Mouse (Mus musculus) MEL (cell line): ENCODE results near the gene Hmgb2. TPM values are rescaled to one million over a fixed set of nuclear protein-coding genes. Genes with fewer than 3 reads are reported as not detected.

ENCODE experiments used
- DNase-seq: peaks from one replicate; pipeline ENCODE4 v3.0.0; 2011; ENCODE audit warnings: low read depth, low spot score
- H3K27ac ChIP-seq: 2 replicates; pipeline ENCODE4 v1.5.1; 2012; ENCODE audit warnings: low read depth, mild to moderate bottlenecking, control low read depth, low read length, moderate library complexity; ENCODE audit not compliant: control insufficient read depth
- H3K27me3 ChIP-seq, 2 experiments: fragments of 150-350 bp in 1 of 2; sonication (generic) in 1 of 2; 2 replicates each; pipeline ENCODE4 v1.6.1; 2012; ENCODE audit warnings: low read length in 2 of 2, mild to moderate bottlenecking in 2 of 2, improper control_type of control experiment in 1 of 2, moderate library complexity in 1 of 2; ENCODE audit not compliant: insufficient read depth in 2 of 2, control insufficient read depth in 1 of 2
- H3K36me3 ChIP-seq, 2 experiments: 2 replicates each; pipeline ENCODE4 v1.6.1; 2012 to 2014; ENCODE audit warnings: low read length in 2 of 2, improper control_type of control experiment in 1 of 2, inconsistent platforms in 1 of 2, mild to moderate bottlenecking in 1 of 2; ENCODE audit not compliant: insufficient read depth in 2 of 2, control insufficient read depth in 1 of 2
- H3K4me1 ChIP-seq, 2 experiments: fragments of 150-350 bp in 1 of 2; sonication (generic) in 1 of 2; 2 replicates each; pipeline ENCODE4 v1.6.1; 2012; ENCODE audit warnings: low read length in 2 of 2, improper control_type of control experiment in 1 of 2, mild to moderate bottlenecking in 1 of 2; ENCODE audit not compliant: insufficient read depth in 2 of 2, control insufficient read depth in 1 of 2
- H3K4me3 ChIP-seq, 2 experiments: fragments of 150-350 bp in 1 of 2; sonication (generic) in 1 of 2; 2 replicates each; pipeline ENCODE4 v1.5.1; 2012; ENCODE audit warnings: low read depth in 2 of 2, low read length in 2 of 2, mild to moderate bottlenecking in 2 of 2, moderate library complexity in 2 of 2, control low read depth in 1 of 2, improper control_type of control experiment in 1 of 2; ENCODE audit not compliant: control insufficient read depth in 1 of 2, insufficient read depth in 1 of 2
- H3K79me2 ChIP-seq: 2 replicates; pipeline ENCODE4 v1.6.1; 2012; ENCODE audit warnings: mild to moderate bottlenecking, low read length, moderate library complexity; ENCODE audit not compliant: control insufficient read depth, poor library complexity, insufficient read depth
- H3K9ac ChIP-seq: 2 replicates; pipeline ENCODE4 v1.6.1; 2012; ENCODE audit warnings: low read depth, mild to moderate bottlenecking, control low read depth, low read length, moderate library complexity; ENCODE audit not compliant: control insufficient read depth, poor library complexity, severe bottlenecking
- H3K9me3 ChIP-seq: fragments of 150-350 bp; sonication (generic); replicated peaks from 2 replicates; pipeline ENCODE4 v1.6.1; 2012; ENCODE audit warnings: mild to moderate bottlenecking, low read length, improper control_type of control experiment, moderate library complexity; ENCODE audit not compliant: insufficient read depth
- BHLHE40 ChIP-seq: IDR thresholded peaks from 2 replicates; pipeline ENCODE4 v1.6.1; 2012; ENCODE audit warnings: low read depth, mild to moderate bottlenecking, inconsistent platforms, low read length, improper control_type of control experiment, borderline replicate concordance
- CHD1 ChIP-seq: IDR thresholded peaks from 2 replicates; pipeline ENCODE4 v1.6.1; 2012; ENCODE audit warnings: low read depth, mild to moderate bottlenecking, inconsistent platforms, low read length, improper control_type of control experiment
- CTCF ChIP-seq, 3 experiments: IDR thresholded peaks in 2 of 3; conservative IDR thresholded peaks in 1 of 3; 2 replicates each; pipeline ENCODE4 v1.5.1; 2011 to 2012; ENCODE audit warnings: low read length in 3 of 3, low read depth in 2 of 3, mild to moderate bottlenecking in 2 of 3, improper control_type of control experiment in 1 of 3, inconsistent platforms in 1 of 3, mixed read lengths in 1 of 3, moderate library complexity in 1 of 3; ENCODE audit not compliant: control insufficient read depth in 1 of 3, insufficient read depth in 1 of 3, poor library complexity in 1 of 3, severe bottlenecking in 1 of 3
- EP300 ChIP-seq, 2 experiments: IDR thresholded peaks; 2 replicates each; pipeline ENCODE4 v1.6.1; 2011; ENCODE audit warnings: improper control_type of control experiment in 2 of 2, low read length in 2 of 2, low read depth in 1 of 2, mild to moderate bottlenecking in 1 of 2
- ETS1 ChIP-seq: IDR thresholded peaks from 2 replicates; pipeline ENCODE4 v1.6.1; 2012; ENCODE audit warnings: low read depth, mild to moderate bottlenecking, inconsistent platforms, low read length, improper control_type of control experiment, moderate library complexity
- GATA1 ChIP-seq: IDR thresholded peaks from 2 replicates; pipeline ENCODE4 v1.6.1; 2011; ENCODE audit warnings: low read depth, low read length, improper control_type of control experiment
- HCFC1 ChIP-seq: IDR thresholded peaks from 2 replicates; pipeline ENCODE4 v1.6.1; 2012; ENCODE audit warnings: low read depth, mild to moderate bottlenecking, inconsistent platforms, low read length, improper control_type of control experiment, moderate library complexity
- JUND ChIP-seq: IDR thresholded peaks from 2 replicates; pipeline ENCODE4 v1.6.1; 2011; ENCODE audit warnings: low read depth, mild to moderate bottlenecking, improper control_type of control experiment, low read length
- KAT2A ChIP-seq: conservative IDR thresholded peaks from 2 replicates; pipeline ENCODE4 v1.6.1; 2012; ENCODE audit warnings: low read depth, low read length, improper control_type of control experiment, inconsistent platforms
- MAFK ChIP-seq: IDR thresholded peaks from 2 replicates; pipeline ENCODE4 v1.6.1; 2011; ENCODE audit warnings: low read depth, mild to moderate bottlenecking, low read length, improper control_type of control experiment, borderline replicate concordance
- MAX ChIP-seq: IDR thresholded peaks from 2 replicates; pipeline ENCODE4 v1.6.1; 2011; ENCODE audit warnings: low read length, improper control_type of control experiment
- MYB ChIP-seq: IDR thresholded peaks from 2 replicates; pipeline ENCODE4 v1.6.1; 2011; ENCODE audit warnings: mild to moderate bottlenecking, low read depth, low read length, improper control_type of control experiment
- MYC ChIP-seq: IDR thresholded peaks from 2 replicates; pipeline ENCODE4 v1.6.1; 2011; ENCODE audit warnings: low read depth, mild to moderate bottlenecking, low read length, improper control_type of control experiment, moderate library complexity
- POLR2AphosphoS2 ChIP-seq: IDR thresholded peaks from 2 replicates; pipeline ENCODE4 v1.6.1; 2011; ENCODE audit warnings: low read length, improper control_type of control experiment
- RCOR1 ChIP-seq: IDR thresholded peaks from 2 replicates; pipeline ENCODE4 v1.6.1; 2012; ENCODE audit warnings: low read depth, mild to moderate bottlenecking, inconsistent platforms, low read length, improper control_type of control experiment
- SIN3A ChIP-seq: IDR thresholded peaks from 2 replicates; pipeline ENCODE4 v1.6.1; 2012; ENCODE audit warnings: low read length, improper control_type of control experiment, inconsistent platforms
- SMC3 ChIP-seq: IDR thresholded peaks from 2 replicates; pipeline ENCODE4 v1.6.1; 2011; ENCODE audit warnings: low read depth, low read length, improper control_type of control experiment
- TAL1 ChIP-seq: IDR thresholded peaks from 2 replicates; pipeline ENCODE4 v1.6.1; 2012; ENCODE audit warnings: mild to moderate bottlenecking, inconsistent platforms, low read length, moderate library complexity, mixed read lengths
- TCF12 ChIP-seq: IDR thresholded peaks from 2 replicates; pipeline ENCODE4 v1.6.1; 2014; ENCODE audit warnings: low read depth, mild to moderate bottlenecking, inconsistent platforms, low read length, improper control_type of control experiment, moderate library complexity
- UBTF ChIP-seq: IDR thresholded peaks from 2 replicates; pipeline ENCODE4 v1.6.1; 2012; ENCODE audit warnings: low read depth, mild to moderate bottlenecking, inconsistent platforms, low read length, improper control_type of control experiment, moderate library complexity, borderline replicate concordance; ENCODE audit not compliant: insufficient read depth
- ZKSCAN1 ChIP-seq: IDR thresholded peaks from 2 replicates; pipeline ENCODE4 v1.6.1; 2012; ENCODE audit warnings: low read depth, mild to moderate bottlenecking, inconsistent platforms, low read length, improper control_type of control experiment, moderate library complexity
- ZMIZ1 ChIP-seq: IDR thresholded peaks from 2 replicates; pipeline ENCODE4 v1.6.1; 2012; ENCODE audit warnings: low read depth, mild to moderate bottlenecking, inconsistent platforms, low read length, improper control_type of control experiment, moderate library complexity
- polyA plus RNA-seq, 2 experiments: library from polyadenylated mRNA; stranded (reverse) in 1 of 2; unstranded in 1 of 2; fragments of >175 nt in 1 of 2; fragments of >200 nt in 1 of 2; gene quantifications; 2 replicates each; pipeline versions ENCODE4 v1.2.1 to v1.2.4; 2012; ENCODE audit warnings: low replicate concordance in 2 of 2, low read depth in 1 of 2; ENCODE audit not compliant: insufficient read length in 2 of 2, insufficient read depth in 1 of 2, missing spikeins in 1 of 2
- total RNA-seq: library from RNA; depleted of rRNA; stranded (reverse); fragments of 300-350 nt; gene quantifications from 2 replicates; pipeline ENCODE4 v1.2.3, GENCODE M21; 2012

The Hmgb2 gene
- total and polyA plus RNA-seq, 3 experiments = 126 to 399 (median 220) TPM

- TF ChIP-seq ZKSCAN1 = no peak
- peak; percentile 68 for TF ChIP-seq RCOR1
- no peak for TF ChIP-seq UBTF
- TF ChIP-seq TCF12 = peak; percentile 74
- TF ChIP-seq POLR2AphosphoS2 = no peak
- TF ChIP-seq SIN3A = peak; percentile 83
- peak; percentile 51 for TF ChIP-seq TAL1
- peak; percentile 92 for TF ChIP-seq MYB
- TF ChIP-seq JUND = peak; percentile 76; the same call in 1 of the 2 replicates
- TF ChIP-seq HCFC1 = no peak
- TF ChIP-seq CHD1 = no peak
- no peak for TF ChIP-seq CTCF (IDR thresholded peaks at IDR 0.05 in 2 of 3, conservative IDR thresholded peaks at IDR 0.05 in 1 of 3; ENCODE audit: control insufficient read depth in 1 of 3, insufficient read depth in 1 of 3, low read depth in 2 of 3, low read length in 3 of 3, poor library complexity in 1 of 3, severe bottlenecking in 1 of 3)
- TF ChIP-seq EP300 (IDR thresholded peaks at IDR 0.05; ENCODE audit: low read depth in 1 of 2, low read length in 2 of 2) = peak; percentile 94 to 95
- peak; percentile 90 for TF ChIP-seq ETS1
- TF ChIP-seq BHLHE40 = 0 out of 2 replicates have a peak, but pooled peaks have one; percentile 24
- TF ChIP-seq MAFK = peak; percentile 94
- no peak for TF ChIP-seq SMC3
- TF ChIP-seq MAX = peak; percentile 42; the same call in 1 of the 2 replicates
- TF ChIP-seq KAT2A = no peak; the same call in 1 of the 2 replicates
- peak; percentile 83 for TF ChIP-seq GATA1
- no peak for TF ChIP-seq ZMIZ1
- peak; percentile 68; the same call in 1 of the 2 replicates for TF ChIP-seq MYC
- TF ChIP-seq, all 39 proteins: peak for 13
- no peaks in the 10 kb centered on the region for H3K27me3 ChIP-seq
- peak overlapping the region; percentile 59 for H3K9ac ChIP-seq
- peak; percentile 93 for DNase-seq
- H3K4me1 ChIP-seq = peaks cover 8 to 15% of the 10 kb centered on the region in 2 experiments
- H3K4me3 ChIP-seq = peak overlapping the region; percentile 43 to 46
- H3K79me2 ChIP-seq = no peaks in the 10 kb centered on the region
- no peaks in the 10 kb centered on the region for H3K9me3 ChIP-seq
- H3K36me3 ChIP-seq = peaks cover 0 to 19% of the 10 kb centered on the region in 2 experiments; a peak in 2 of 4 replicates
- H3K27ac ChIP-seq = peak overlapping the region; percentile 86
These were observed 40.7 kb downstream of the Hmgb2 start for GRCm38 (mm10) chr8:57552102-57553032.
